Mouse (Mus musculus): Measurements from ENCODE around the gene Rffl. TPM values are rescaled to one million over a fixed set of nuclear protein-coding genes. Genes with fewer than 3 reads are reported as not detected.

Gene Rffl
- polyA plus RNA-seq, 1 experiment from 2014 or later: 9.2 TPM

- 34% methylated on average over 7 of the region's 7 CpGs for WGBS
- DNase-seq (ENCODE audit: low spot score): no peak
- H3K4me3 ChIP-seq (ENCODE audit: low read depth, low read length): no peak overlapping the region
- no peaks in the 10 kb centered on the region for H3K9me3 ChIP-seq (ENCODE audit: low read length)
- H3K27me3 ChIP-seq (replicated peaks; ENCODE audit: insufficient read depth, low read length): no peaks in the 10 kb centered on the region
- H3K9ac ChIP-seq (replicated peaks; ENCODE audit: low read depth): no peak overlapping the region
- H3K4me2 ChIP-seq (replicated peaks; ENCODE audit: low read depth, low read length): no peak overlapping the region
- ATAC-seq: no peak
- H3K36me3 ChIP-seq (ENCODE audit: insufficient read depth, low read length): no peaks in the 10 kb centered on the region
- H3K27ac ChIP-seq (ENCODE audit: low read length): no peak overlapping the region
- TF ChIP-seq EP300 (IDR thresholded peaks at IDR 0.05) (no peak), CTCF (IDR thresholded peaks at IDR 0.05) (no peak)
- H3K4me1 ChIP-seq (ENCODE audit: insufficient read depth, low read depth, low read length): no peaks in the 10 kb centered on the region; the same call in 1 of the 2 replicates
These were observed 4.0 kb downstream of the Rffl start for GRCm38 (mm10) chr11:82866850-82867564.

GRCm38 (mm10) chr11:82865957-82866356, 5.1 kb downstream of the Rffl start:
- ATAC-seq (no peak), DNase-seq (ENCODE audit: low spot score) (no peak)
- TF ChIP-seq EP300 (IDR thresholded peaks at IDR 0.05): no peak
- TF ChIP-seq CTCF (IDR thresholded peaks at IDR 0.05): no peak
- H3K36me3 ChIP-seq (ENCODE audit: insufficient read depth, low read length): no peaks in the 10 kb centered on the region
- H3K27me3 ChIP-seq (replicated peaks; ENCODE audit: insufficient read depth, low read length): no peaks in the 10 kb centered on the region
- WGBS: 82% methylated on average over 10 of the region's 10 CpGs
- no peak overlapping the region for H3K9ac ChIP-seq (replicated peaks; ENCODE audit: low read depth)
- no peak overlapping the region for H3K4me3 ChIP-seq (ENCODE audit: low read depth, low read length)
- no peak overlapping the region for H3K27ac ChIP-seq (ENCODE audit: low read length)
- no peaks in the 10 kb centered on the region for H3K9me3 ChIP-seq (ENCODE audit: low read length)
- H3K4me2 ChIP-seq (replicated peaks; ENCODE audit: low read depth, low read length): no peak overlapping the region
- H3K4me1 ChIP-seq (ENCODE audit: insufficient read depth, low read depth, low read length): no peaks in the 10 kb centered on the region; the same call in 1 of the 2 replicates

GRCm38 (mm10) chr11:82863488-82863931, 7.5 kb downstream of the Rffl start:
- no peaks in the 10 kb centered on the region for H3K36me3 ChIP-seq (ENCODE audit: insufficient read depth, low read length)
- ATAC-seq (no peak), DNase-seq (ENCODE audit: low spot score) (no peak)
- TF ChIP-seq CTCF (IDR thresholded peaks at IDR 0.05): no peak
- H3K27ac ChIP-seq (ENCODE audit: low read length): no peak overlapping the region
- H3K4me2 ChIP-seq (replicated peaks; ENCODE audit: low read depth, low read length): no peak overlapping the region
- WGBS: 45% methylated on average over 4 of the region's 4 CpGs
- no peak overlapping the region for H3K9ac ChIP-seq (replicated peaks; ENCODE audit: low read depth)
- no peaks in the 10 kb centered on the region for H3K4me1 ChIP-seq (ENCODE audit: insufficient read depth, low read depth, low read length)
- no peaks in the 10 kb centered on the region for H3K9me3 ChIP-seq (ENCODE audit: low read length)
- no peaks in the 10 kb centered on the region for H3K27me3 ChIP-seq (replicated peaks; ENCODE audit: insufficient read depth, low read length)
- H3K4me3 ChIP-seq (ENCODE audit: low read depth, low read length): no peak overlapping the region

GRCm38 (mm10) chr11:82863059-82863458, 8.0 kb downstream of the Rffl start:
- no peak for ATAC-seq
- Histone ChIP-seq H3K4me3 (ENCODE audit: low read depth, low read length) (no peak overlapping the region), H3K9me3 (ENCODE audit: low read length) (no peaks in the 10 kb centered on the region), H3K9ac (replicated peaks; ENCODE audit: low read depth) (no peak overlapping the region), H3K27ac (ENCODE audit: low read length) (no peak overlapping the region), H3K4me1 (ENCODE audit: insufficient read depth, low read depth, low read length) (no peaks in the 10 kb centered on the region), H3K36me3 (ENCODE audit: insufficient read depth, low read length) (no peaks in the 10 kb centered on the region), H3K27me3 (replicated peaks; ENCODE audit: insufficient read depth, low read length) (no peaks in the 10 kb centered on the region), H3K4me2 (replicated peaks; ENCODE audit: low read depth, low read length) (no peak overlapping the region)
- no peak for DNase-seq (ENCODE audit: low spot score)
- WGBS: 84% methylated on average over 2 of the region's 2 CpGs
- no peak for TF ChIP-seq CTCF (IDR thresholded peaks at IDR 0.05)
- TF ChIP-seq EP300 (IDR thresholded peaks at IDR 0.05): no peak

- no peaks in the 10 kb centered on the region for H3K36me3 ChIP-seq (ENCODE audit: insufficient read depth, low read length)
- H3K4me1 ChIP-seq (ENCODE audit: insufficient read depth, low read depth, low read length): no peaks in the 10 kb centered on the region
- TF ChIP-seq CTCF (IDR thresholded peaks at IDR 0.05) (no peak), EP300 (IDR thresholded peaks at IDR 0.05) (no peak)
- H3K27me3 ChIP-seq (replicated peaks; ENCODE audit: insufficient read depth, low read length): no peaks in the 10 kb centered on the region
- no peak overlapping the region for H3K4me2 ChIP-seq (replicated peaks; ENCODE audit: low read depth, low read length)
- no peak overlapping the region for H3K27ac ChIP-seq (ENCODE audit: low read length)
- no peak for ATAC-seq
- H3K9me3 ChIP-seq (ENCODE audit: low read length): no peaks in the 10 kb centered on the region
- no peak for DNase-seq (ENCODE audit: low spot score)
- no peak overlapping the region for H3K4me3 ChIP-seq (ENCODE audit: low read depth, low read length)
- no peak overlapping the region for H3K9ac ChIP-seq (replicated peaks; ENCODE audit: low read depth)
- 67% methylated on average over 9 of the region's 9 CpGs for WGBS
These were observed 8.4 kb downstream of the Rffl start for GRCm38 (mm10) chr11:82862638-82863037.

GRCm38 (mm10) chr11:82861558-82861957, 9.5 kb downstream of the Rffl start:
- 50% methylated on average over 8 of the region's 8 CpGs for WGBS
- H3K4me2 ChIP-seq (replicated peaks; ENCODE audit: low read depth, low read length): no peak overlapping the region
- DNase-seq (ENCODE audit: low spot score): no peak
- TF ChIP-seq CTCF (IDR thresholded peaks at IDR 0.05) (no peak), EP300 (IDR thresholded peaks at IDR 0.05) (no peak)
- no peak overlapping the region for H3K4me3 ChIP-seq (ENCODE audit: low read depth, low read length)
- no peaks in the 10 kb centered on the region for H3K27me3 ChIP-seq (replicated peaks; ENCODE audit: insufficient read depth, low read length)
- no peaks in the 10 kb centered on the region for H3K4me1 ChIP-seq (ENCODE audit: insufficient read depth, low read depth, low read length)
- no peak overlapping the region for H3K9ac ChIP-seq (replicated peaks; ENCODE audit: low read depth)
- ATAC-seq: peak; percentile 19; the same call in 1 of the 2 replicates
- H3K27ac ChIP-seq (ENCODE audit: low read length): no peak overlapping the region
- no peaks in the 10 kb centered on the region for H3K9me3 ChIP-seq (ENCODE audit: low read length)
- no peaks in the 10 kb centered on the region for H3K36me3 ChIP-seq (ENCODE audit: insufficient read depth, low read length)
